Mouse (Mus musculus) myocyte (in vitro differentiated cells): ENCODE data around the gene Marcks.

Source experiments
- MAX ChIP-seq: IDR thresholded peaks from one replicate; pipeline ENCODE4 v1.6.1; 2011; ENCODE audit warnings: low read depth, mild to moderate bottlenecking, control low read depth
- MYOG ChIP-seq, 3 experiments: IDR thresholded peaks; one replicate each; pipeline ENCODE4 v1.6.1; 2011; ENCODE audit warnings: control low read depth in 2 of 3, low read depth in 2 of 3, mild to moderate bottlenecking in 2 of 3; ENCODE audit not compliant: insufficient read length in 2 of 3, control insufficient read depth in 1 of 3, insufficient read depth in 1 of 3
- POLR2A ChIP-seq: IDR thresholded peaks from one replicate; pipeline ENCODE4 v1.6.1; 2011; ENCODE audit warnings: low read depth, mild to moderate bottlenecking, control low read depth, moderate library complexity; ENCODE audit not compliant: insufficient read length
- POLR2AphosphoS2 ChIP-seq: IDR thresholded peaks from one replicate; pipeline ENCODE4 v1.6.1; 2011; ENCODE audit warnings: low read depth, control low read depth; ENCODE audit not compliant: insufficient read length
- USF1 ChIP-seq: IDR thresholded peaks from one replicate; pipeline ENCODE4 v1.6.1; 2011; ENCODE audit warnings: low read depth, mild to moderate bottlenecking, control low read depth, moderate library complexity

- no peak for TF ChIP-seq POLR2A
- no peak for TF ChIP-seq MAX
- no peak for TF ChIP-seq USF1
- no peak for TF ChIP-seq POLR2AphosphoS2
- no peak for TF ChIP-seq MYOG (IDR thresholded peaks at IDR 0.05; ENCODE audit: control insufficient read depth in 1 of 3, insufficient read depth in 1 of 3, insufficient read length in 2 of 3, low read depth in 2 of 3)
Observed at GRCm38 (mm10) chr10:37159731-37160130, 21.0 kb upstream of the Marcks start.
